9 mouse cellular contexts compared by ENCODE assay signal in genomic region chr3:108940001-108940633, GRCm38 (mm10). TPM values are rescaled to one million over a fixed set of nuclear protein-coding genes. Genes with fewer than 3 reads are reported as not detected.
A peak's percentile ranks its signal among the peaks of the same experiment; 100 is the strongest.
DNase-seq lines count a peak whose midpoint lies in the region; ATAC-seq and TF ChIP-seq lines count a peak whose summit lies in the region.
"Had no signal": no experiment of that assay in that cellular context is flagged by ENCODE, and none has a peak within 500 bp of the region (broad histone marks: within the 10 kb centered on the region; RNA-seq: fewer than 3 reads in every experiment).

Gm9857 (minus strand) TSS chr3:108940445.

- H3K27me3 ChIP-seq in heart, embryonic 13.5 days (replicated peaks): peaks cover 10% of the 10 kb centered on the region
- H3K27me3 ChIP-seq in hindbrain, embryonic 10.5 days (ENCODE audit: insufficient read depth, poor library complexity, severe bottlenecking): no peaks in the 10 kb centered on the region
- no peaks in the 10 kb centered on the region for H3K27me3 ChIP-seq in lung, postnatal 0 days (replicated peaks; ENCODE audit: insufficient read depth, low read length)

- TF ChIP-seq CTCF in brain, embryonic 14.5 days (IDR thresholded peaks at IDR 0.05; ENCODE audit: borderline replicate concordance, extremely low read depth, insufficient read depth, insufficient read length): no peak
- no peak for TF ChIP-seq CTCF in lung, postnatal 0 days (IDR thresholded peaks at IDR 0.05)

- peak within 1 kb of the TSS; percentile 33; the same call in 1 of the 2 replicates for H3K9ac ChIP-seq in heart, embryonic 13.5 days
- H3K9ac ChIP-seq in lung, postnatal 0 days (replicated peaks; ENCODE audit: low read depth): no peak within 1 kb of the TSS

- no peak for TF ChIP-seq EP300 in lung, postnatal 0 days (IDR thresholded peaks at IDR 0.05)

- intact Hi-C loops in heart, postnatal 10 days (cut with DNase I): no loop called here

- DNase-seq in heart, postnatal 10 days: no peak
- DNase-seq in brain, embryonic 14.5 days (ENCODE audit: low read depth): peak; percentile 47
- DNase-seq in hindbrain, embryonic 10.5 days (ENCODE audit: low spot score): peak; percentile 30
- DNase-seq in lung, postnatal 0 days (ENCODE audit: low spot score): peak; percentile 18
- DNase-seq in testis, postnatal 10 days (ENCODE audit: low spot score): peak; percentile 53
- DNase-seq in layer of hippocampus, adult 18-20 months (ENCODE audit: low spot score in 2 of 2): no peak
- DNase-seq in gastrocnemius, adult 8-10 months (ENCODE audit: low spot score in 2 of 2): no peak

- peak within 1 kb of the TSS; percentile 70 for H3K4me2 ChIP-seq in heart, embryonic 13.5 days
- peak within 1 kb of the TSS; percentile 48 for H3K4me2 ChIP-seq in lung, postnatal 0 days (replicated peaks; ENCODE audit: low read depth, low read length)

- H3K36me3 ChIP-seq in heart, embryonic 13.5 days: no peaks in the 10 kb centered on the region
- no peaks in the 10 kb centered on the region for H3K36me3 ChIP-seq in hindbrain, embryonic 10.5 days
- no peaks in the 10 kb centered on the region for H3K36me3 ChIP-seq in lung, postnatal 0 days (ENCODE audit: insufficient read depth, low read length)

- H3K27ac ChIP-seq in heart, embryonic 13.5 days (replicated peaks): no peak within 1 kb of the TSS
- peak within 1 kb of the TSS; percentile 53; the same call in 1 of the 2 replicates for H3K27ac ChIP-seq in hindbrain, embryonic 10.5 days
- no peak within 1 kb of the TSS for H3K27ac ChIP-seq in lung, postnatal 0 days (ENCODE audit: low read length)

- 46% methylated on average over 43 of the region's 59 CpGs for WGBS in heart, embryonic 13.5 days
- WGBS in hindbrain, embryonic 10.5 days: 58% methylated on average over 48 of the region's 59 CpGs
- 54% methylated on average over 36 of the region's 59 CpGs for WGBS in lung, postnatal 0 days

- H3K9me3 ChIP-seq in heart, embryonic 13.5 days: no peaks in the 10 kb centered on the region
- H3K9me3 ChIP-seq in hindbrain, embryonic 10.5 days: 0 out of 2 replicates have a peak, but pooled peaks cover 10% of the 10 kb centered on the region
- H3K9me3 ChIP-seq in lung, postnatal 0 days (ENCODE audit: low read length): no peaks in the 10 kb centered on the region

- peak within 1 kb of the TSS; percentile 45 for H3K4me3 ChIP-seq in heart, embryonic 13.5 days
- H3K4me3 ChIP-seq in hindbrain, embryonic 10.5 days: peak within 1 kb of the TSS; percentile 44
- H3K4me3 ChIP-seq in lung, postnatal 0 days (ENCODE audit: low read depth, low read length): no peak within 1 kb of the TSS

- H3K4me1 ChIP-seq in heart, embryonic 13.5 days: peaks cover 3% of the 10 kb centered on the region; the same call in 1 of the 2 replicates
- H3K4me1 ChIP-seq in hindbrain, embryonic 10.5 days (replicated peaks): peaks cover 7% of the 10 kb centered on the region; the same call in 1 of the 2 replicates
- H3K4me1 ChIP-seq in lung, postnatal 0 days (ENCODE audit: insufficient read depth, low read depth, low read length): no peaks in the 10 kb centered on the region

- TF ChIP-seq POLR2A in brain, embryonic 14.5 days (IDR thresholded peaks at IDR 0.05; ENCODE audit: borderline replicate concordance, extremely low read depth, insufficient read depth, insufficient read length, poor library complexity, severe bottlenecking): no peak

- ATAC-seq in heart, embryonic 13.5 days (ENCODE audit: extremely low read depth, insufficient number of reproducible peaks, low FRiP score, low TSS enrichment): no peak
- peak; percentile 58 for ATAC-seq in lung, postnatal 0 days

RNA-seq across cellular contexts. Expression of gene Gm9857, which starts in this region (rescaled TPM):
- not detected in 2 replicates for polyA plus RNA-seq in heart, embryonic 13.5 days (2015; fragmentation: Nextera tagmentation; extraction: Ambion mirVana)
- total RNA-seq in heart, postnatal 10 days (2021): not detected
- polyA plus RNA-seq in brain, embryonic 14.5 days (2012; rRNA removed): 1.3 TPM in 2 replicates
- polyA plus RNA-seq in hindbrain, embryonic 10.5 days (2016; fragmentation: Nextera tagmentation; extraction: Ambion mirVana): not detected in 2 replicates
- not detected in 2 replicates for polyA plus RNA-seq in lung, postnatal 0 days (2015; fragmentation: Nextera tagmentation; extraction: Ambion mirVana)
- total RNA-seq in layer of hippocampus, adult 18-20 months (2021): not detected
- total RNA-seq in gastrocnemius, adult 8-10 months (2022): not detected
- total RNA-seq: left cerebral cortex, postnatal 10 days had no signal

Comparison
In these comparisons a context has a peak if more than half of its experiments do, and no peak if none do; other contexts are left out.
1. Peak in DNase-seq, H3K4me3 ChIP-seq and H3K27ac ChIP-seq in hindbrain, embryonic 10.5 days; RNA of the gene not detected or under 1 TPM.
2. Peak in DNase-seq, ATAC-seq and H3K4me2 ChIP-seq in lung, postnatal 0 days; RNA of the gene not detected or under 1 TPM.
3. DNase-seq: peak in brain, embryonic 14.5 days (single experiment) and testis, postnatal 10 days (single experiment); none in heart, postnatal 10 days (0 of 2), layer of hippocampus, adult 18-20 months (0 of 2) and gastrocnemius, adult 8-10 months (0 of 2).